Mouse (Mus musculus): ENCODE data around the gene Gpd1.
A peak's percentile ranks its signal among the peaks of the same experiment; 100 is the strongest.

The Gpd1 gene

GRCm38 (mm10) chr15:99717386-99718334 lies at the start of gene Gpd1:
TSS of gene Gpd1 (plus strand) at chr15:99717515.
- no peak for DNase-seq (ENCODE audit: low read depth, low spot score)

GRCm38 (mm10) chr15:99667544-99667943 lies 49.8 kb upstream of the Gpd1 start:
- no peak for DNase-seq (ENCODE audit: low read depth, low spot score)

- DNase-seq (ENCODE audit: low read depth, low spot score) = no peak
These were observed 48.4 kb upstream of the Gpd1 start for GRCm38 (mm10) chr15:99668881-99669280.

- no peak for DNase-seq (ENCODE audit: low read depth, low spot score)
These were observed 47.9 kb upstream of the Gpd1 start for GRCm38 (mm10) chr15:99669392-99669791.

GRCm38 (mm10) chr15:99670154-99670821 lies 47.0 kb upstream of the Gpd1 start, which contains the start of gene Asic1:
TSS of gene Asic1 (plus strand) at chr15:99670368.
- DNase-seq (ENCODE audit: low read depth, low spot score) = no peak

- DNase-seq (ENCODE audit: low read depth, low spot score) = no peak
These were observed 46.2 kb upstream of the Gpd1 start for GRCm38 (mm10) chr15:99670964-99671670.

GRCm38 (mm10) chr15:99671783-99672182 lies 45.5 kb upstream of the Gpd1 start:
- no peak for DNase-seq (ENCODE audit: low read depth, low spot score)

- DNase-seq (ENCODE audit: low read depth, low spot score) = no peak
These were observed 42.4 kb upstream of the Gpd1 start for GRCm38 (mm10) chr15:99674866-99675265.

- no peak for DNase-seq (ENCODE audit: low read depth, low spot score)
These were observed 40.2 kb upstream of the Gpd1 start for GRCm38 (mm10) chr15:99677089-99677488.

- peak; percentile 90 for DNase-seq (ENCODE audit: low read depth, low spot score)
These were observed 39.1 kb upstream of the Gpd1 start for GRCm38 (mm10) chr15:99678063-99678800.

GRCm38 (mm10) chr15:99679008-99679407 lies 38.3 kb upstream of the Gpd1 start:
- DNase-seq (ENCODE audit: low read depth, low spot score) = no peak

GRCm38 (mm10) chr15:99682880-99683279 lies 34.4 kb upstream of the Gpd1 start:
- DNase-seq (ENCODE audit: low read depth, low spot score) = no peak

- no peak for DNase-seq (ENCODE audit: low read depth, low spot score)
These were observed 33.2 kb upstream of the Gpd1 start for GRCm38 (mm10) chr15:99684156-99684555.

- DNase-seq (ENCODE audit: low read depth, low spot score) = no peak
These were observed 28.6 kb upstream of the Gpd1 start for GRCm38 (mm10) chr15:99688712-99689111.

- DNase-seq (ENCODE audit: low read depth, low spot score) = no peak
These were observed 26.4 kb upstream of the Gpd1 start for GRCm38 (mm10) chr15:99690924-99691323.

GRCm38 (mm10) chr15:99691976-99692375 lies 25.3 kb upstream of the Gpd1 start:
- no peak for DNase-seq (ENCODE audit: low read depth, low spot score)

GRCm38 (mm10) chr15:99697309-99697708 lies 20.0 kb upstream of the Gpd1 start:
- DNase-seq (ENCODE audit: low read depth, low spot score) = no peak

GRCm38 (mm10) chr15:99698533-99699085 lies 18.7 kb upstream of the Gpd1 start:
- DNase-seq (ENCODE audit: low read depth, low spot score) = no peak

GRCm38 (mm10) chr15:99699715-99700114 lies 17.6 kb upstream of the Gpd1 start:
- DNase-seq (ENCODE audit: low read depth, low spot score) = no peak

GRCm38 (mm10) chr15:99700219-99701106 lies 16.9 kb upstream of the Gpd1 start:
- DNase-seq (ENCODE audit: low read depth, low spot score) = no peak

Measured in WW6 (cell line).